Mouse (Mus musculus) kidney, postnatal 36 days (tissue): ENCODE results near the gene Btbd35f11.
"Not testable (repeated sequence)": the region's sequence is repeated elsewhere in the genome, so short reads cannot be mapped to it uniquely, and the experiment has no call there.

Source experiments
- DNase-seq, 2 experiments: peaks; one replicate each; pipeline ENCODE4 v3.0.0; 2021 to 2022; ENCODE audit warnings: mixed read lengths in 2 of 2

Btbd35f11 gene

GRCm38 (mm10) chrX:3443590-3443989 lies at the start of gene Btbd35f11:
TSS of gene Btbd35f11 (minus strand) at chrX:3443690.
- DNase-seq = not testable (repeated sequence)

GRCm38 (mm10) chrX:3409946-3410345 lies 33.5 kb downstream of the Btbd35f11 start:
- not testable (repeated sequence) for DNase-seq
